Mouse (Mus musculus) midbrain, embryonic 14.5 days (tissue): Measurements from ENCODE around the gene Pla2g10. TPM values are rescaled to one million over a fixed set of nuclear protein-coding genes. Genes with fewer than 3 reads are reported as not detected.
"Not testable (repeated sequence)": the region's sequence is repeated elsewhere in the genome, so short reads cannot be mapped to it uniquely, and the experiment has no call there.

Source experiments
- ATAC-seq: fragments of 200-750 bp; cut with Nextera tagmentation; 2 replicates; pipeline ENCODE4 v1.8.0; 2017; ENCODE audit warnings: moderate number of reproducible peaks, moderate library complexity; ENCODE audit not compliant: low FRiP score, low TSS enrichment
- DNase-seq: peaks from one replicate; pipeline ENCODE4 v3.0.0-alpha.2; 2015
- H3K27ac ChIP-seq: fragments of 300-500 bp; sonication (generic); replicated peaks from 2 replicates; pipeline ENCODE4 v1.5.1; 2014; ENCODE audit warnings: mild to moderate bottlenecking, low read depth, low read length, moderate library complexity
- H3K27me3 ChIP-seq: fragments of 300-500 bp; sonication (generic); 2 replicates; pipeline ENCODE4 v1.6.1; 2014; ENCODE audit warnings: low read length, control low read depth, mixed read lengths; ENCODE audit not compliant: control insufficient read depth, insufficient read depth
- H3K36me3 ChIP-seq: fragments of 300-500 bp; sonication (generic); 2 replicates; pipeline ENCODE4 v1.6.1; 2014; ENCODE audit warnings: low read length, control low read depth; ENCODE audit not compliant: control insufficient read depth, insufficient read depth
- H3K4me1 ChIP-seq: fragments of 300-500 bp; sonication (generic); 2 replicates; pipeline ENCODE4 v1.6.1; 2014; ENCODE audit warnings: mild to moderate bottlenecking, antibody characterized with exemption, low read length, control low read depth; ENCODE audit not compliant: control insufficient read depth, insufficient read depth
- H3K4me2 ChIP-seq: fragments of 300-500 bp; sonication (generic); 2 replicates; pipeline ENCODE4 v1.6.1; 2014; ENCODE audit warnings: mild to moderate bottlenecking, low read length, moderate library complexity
- H3K4me3 ChIP-seq: fragments of 300-500 bp; sonication (generic); replicated peaks from 2 replicates; pipeline ENCODE4 v1.5.1; 2014; ENCODE audit warnings: low read depth, low read length
- H3K9ac ChIP-seq: fragments of 300-500 bp; sonication (generic); replicated peaks from 2 replicates; pipeline ENCODE4 v1.6.1; 2014; ENCODE audit warnings: mild to moderate bottlenecking, low read length, moderate library complexity
- H3K9me3 ChIP-seq: fragments of 300-500 bp; sonication (generic); 2 replicates; pipeline ENCODE4 v1.6.1; 2016; ENCODE audit warnings: low read length, control low read depth, mixed read lengths; ENCODE audit not compliant: control insufficient read depth
- WGBS: fragments of 180-500 bp; shearing (Covaris S2); extraction: QIAGEN DNeasy Blood & Tissue Kit; methylation state at CpG from one replicate; pipeline ENCODE4 v1.1.7; 2014; 5-methylcytosine and 5-hydroxymethylcytosine counted together
- polyA plus RNA-seq: library from polyadenylated mRNA; unstranded; fragments of >200 nt; fragmentation: Nextera tagmentation; extraction: Ambion mirVana; gene quantifications from 2 replicates; pipeline ENCODE4 v1.2.1, GENCODE M21; 2014

Gene Pla2g10
- polyA plus RNA-seq, 1 experiment from 2014 or later, result not detected

- Histone ChIP-seq H3K4me1 (no peaks in the 10 kb centered on the region), H3K36me3 (no peaks in the 10 kb centered on the region), H3K27ac (0 out of 2 replicates have a peak overlapping the region, but pooled peaks have one; percentile 9), H3K4me3 (peak overlapping the region; percentile 64), H3K27me3 (no peaks in the 10 kb centered on the region), H3K4me2 (peak overlapping the region; percentile 92), H3K9me3 (no peaks in the 10 kb centered on the region), H3K9ac (peak overlapping the region; percentile 67)
- WGBS, result under 1% methylated on average over 65 of the region's 65 CpGs
- DNase-seq (peak; percentile 98), ATAC-seq (peak; percentile 99)
Measured at GRCm38 (mm10) chr16:13754400-13755190, 23.8 kb upstream of the Pla2g10 start.

DNA sequence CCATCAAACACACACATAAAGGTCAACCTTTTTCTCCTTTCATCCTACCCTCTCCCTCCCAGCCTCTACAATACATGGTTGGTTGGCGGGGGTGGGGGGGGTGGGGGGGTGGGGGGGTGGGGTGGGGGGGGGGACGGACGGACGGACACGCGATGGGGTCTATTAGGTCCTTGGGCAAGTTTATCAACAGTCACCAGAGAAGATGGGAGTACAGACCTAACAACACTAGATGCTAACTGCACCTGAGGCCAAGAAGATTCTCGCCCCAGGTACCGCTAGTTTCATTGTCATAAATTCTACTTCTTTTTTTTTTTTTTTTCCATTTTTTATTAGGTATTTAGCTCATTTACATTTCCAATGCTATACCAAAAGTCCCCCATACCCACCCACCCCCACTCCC is 23.2 kb upstream of the Pla2g10 start:
- ATAC-seq, result peak; percentile 57; the same call in 1 of the 2 replicates
- H3K36me3 ChIP-seq, result no peaks in the 10 kb centered on the region
- DNase-seq, result no peak
- 75% methylated on average over 8 of the region's 8 CpGs for WGBS
- H3K27me3 ChIP-seq, result no peaks in the 10 kb centered on the region
- no peak overlapping the region for H3K9ac ChIP-seq
- H3K4me1 ChIP-seq, result no peaks in the 10 kb centered on the region
- H3K4me2 ChIP-seq, result peak overlapping the region; percentile 92
- peak overlapping the region; percentile 64 for H3K4me3 ChIP-seq
- H3K9me3 ChIP-seq, result no peaks in the 10 kb centered on the region
- H3K27ac ChIP-seq, result no peak overlapping the region; the same call in 1 of the 2 replicates

- H3K36me3 ChIP-seq, result no peaks in the 10 kb centered on the region
- no peaks in the 10 kb centered on the region for H3K9me3 ChIP-seq
- no peak overlapping the region for H3K9ac ChIP-seq
- H3K4me2 ChIP-seq, result no peak overlapping the region
- H3K4me3 ChIP-seq, result no peak overlapping the region
- 91% methylated on average over 13 of the region's 13 CpGs for WGBS
- DNase-seq (no peak), ATAC-seq (no peak)
- no peaks in the 10 kb centered on the region for H3K4me1 ChIP-seq
- H3K27me3 ChIP-seq, result no peaks in the 10 kb centered on the region
- H3K27ac ChIP-seq, result no peak overlapping the region
Measured at GRCm38 (mm10) chr16:13750626-13751025, 19.8 kb upstream of the Pla2g10 start.

GRCm38 (mm10) chr16:13749981-13750380 is 19.2 kb upstream of the Pla2g10 start:
- Histone ChIP-seq H3K9me3 (no peaks in the 10 kb centered on the region), H3K4me3 (no peak overlapping the region), H3K9ac (no peak overlapping the region), H3K4me2 (no peak overlapping the region), H3K27me3 (no peaks in the 10 kb centered on the region), H3K27ac (no peak overlapping the region), H3K36me3 (no peaks in the 10 kb centered on the region), H3K4me1 (no peaks in the 10 kb centered on the region)
- ATAC-seq (no peak), DNase-seq (no peak)
- 52% methylated on average over 3 of the region's 3 CpGs for WGBS

GRCm38 (mm10) chr16:13749306-13749705 is 18.5 kb upstream of the Pla2g10 start:
- ATAC-seq, result no peak
- no peak overlapping the region for H3K27ac ChIP-seq
- no peak overlapping the region for H3K4me2 ChIP-seq
- H3K4me1 ChIP-seq, result no peaks in the 10 kb centered on the region
- DNase-seq, result no peak
- H3K9me3 ChIP-seq, result no peaks in the 10 kb centered on the region
- no peak overlapping the region for H3K4me3 ChIP-seq
- H3K9ac ChIP-seq, result no peak overlapping the region
- 41% methylated on average over 5 of the region's 5 CpGs for WGBS
- H3K36me3 ChIP-seq, result no peaks in the 10 kb centered on the region
- no peaks in the 10 kb centered on the region for H3K27me3 ChIP-seq

DNA sequence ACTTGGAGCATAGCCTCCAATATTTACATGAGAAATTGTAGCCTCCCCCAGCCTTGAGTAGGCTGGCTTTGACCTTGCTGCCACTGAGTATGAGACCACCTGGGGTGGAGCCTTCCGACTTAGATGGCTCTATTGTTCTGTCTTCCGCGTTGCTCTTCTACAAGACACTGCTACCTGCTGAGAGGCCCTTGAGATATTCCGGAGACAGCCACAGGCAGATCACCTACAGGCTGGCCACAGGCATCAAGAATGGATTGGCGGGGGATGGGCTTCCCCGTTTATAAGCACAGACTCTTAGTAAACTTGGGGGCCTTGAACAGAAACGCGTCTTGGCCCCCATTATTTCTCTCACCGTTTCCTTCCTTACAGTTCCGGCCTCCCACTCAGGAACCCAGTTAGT is 18.0 kb upstream of the Pla2g10 start:
- peak; percentile 1 for DNase-seq
- H3K27me3 ChIP-seq, H3K36me3 ChIP-seq, H3K4me1 ChIP-seq, ATAC-seq, H3K9me3 ChIP-seq, H3K27ac ChIP-seq, H3K4me3 ChIP-seq, H3K9ac ChIP-seq, H3K4me2 ChIP-seq: not testable (repeated sequence)
- 18% methylated on average over 10 of the region's 10 CpGs for WGBS

- DNase-seq, result no peak
- no peaks in the 10 kb centered on the region for H3K9me3 ChIP-seq
- ATAC-seq, result no peak
Measured at GRCm38 (mm10) chr16:13748124-13748523, 17.3 kb upstream of the Pla2g10 start.

DNA sequence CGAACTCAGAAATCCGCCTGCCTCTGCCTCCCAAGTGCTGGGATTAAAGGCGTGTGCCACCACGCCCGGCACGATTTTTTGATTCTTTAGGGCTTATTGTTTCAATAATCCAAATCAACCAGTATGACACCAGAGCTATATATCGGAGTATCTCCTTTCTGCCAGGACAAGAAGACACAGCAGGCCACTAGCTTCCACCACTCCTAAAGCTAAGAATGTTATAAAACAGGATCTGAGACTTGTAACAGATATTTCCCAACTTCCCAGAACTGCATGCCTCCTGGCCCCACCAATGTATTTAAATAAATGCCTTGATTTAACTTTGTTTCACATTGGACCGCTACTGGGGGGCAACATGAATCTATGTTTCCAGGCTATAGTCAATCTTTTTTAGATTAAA is 16.9 kb upstream of the Pla2g10 start:
- Histone ChIP-seq H3K4me2 (no peak overlapping the region), H3K9me3 (no peaks in the 10 kb centered on the region), H3K4me3 (no peak overlapping the region), H3K9ac (no peak overlapping the region), H3K27ac (no peak overlapping the region), H3K27me3 (no peaks in the 10 kb centered on the region), H3K4me1 (no peaks in the 10 kb centered on the region), H3K36me3 (no peaks in the 10 kb centered on the region)
- no peak for DNase-seq
- 96% methylated on average over 8 of the region's 8 CpGs for WGBS
- no peak for ATAC-seq

More at GRCm38 (mm10) chr16:13748124-13748523, 17.3 kb upstream of the Pla2g10 start:
- no peak overlapping the region for H3K4me3 ChIP-seq
- H3K4me2 ChIP-seq, result no peak overlapping the region
- 62% methylated on average over 3 of the region's 3 CpGs for WGBS
- no peak overlapping the region for H3K27ac ChIP-seq
- no peaks in the 10 kb centered on the region for H3K4me1 ChIP-seq
- no peaks in the 10 kb centered on the region for H3K36me3 ChIP-seq
- H3K27me3 ChIP-seq, result no peaks in the 10 kb centered on the region
- H3K9ac ChIP-seq, result no peak overlapping the region

- H3K9me3 ChIP-seq, result no peaks in the 10 kb centered on the region
- WGBS, result 81% methylated on average over 2 of the region's 2 CpGs
- H3K4me3 ChIP-seq, result no peak overlapping the region
Measured at GRCm38 (mm10) chr16:13740844-13741243, 10.1 kb upstream of the Pla2g10 start.

More at GRCm38 (mm10) chr16:13740844-13741243, 10.1 kb upstream of the Pla2g10 start:
- H3K9ac ChIP-seq, result no peak overlapping the region
- H3K4me1 ChIP-seq, result no peaks in the 10 kb centered on the region
- no peak for ATAC-seq
- H3K4me2 ChIP-seq, result no peak overlapping the region
- DNase-seq, result no peak
- H3K36me3 ChIP-seq, result no peaks in the 10 kb centered on the region
- H3K27me3 ChIP-seq, result no peaks in the 10 kb centered on the region
- no peak overlapping the region for H3K27ac ChIP-seq
